Mouse (Mus musculus) cerebellum, adult 11 months (tissue): Measurements from ENCODE around the gene Phf5a.

Source experiments
- DNase-seq: peaks from one replicate; pipeline ENCODE4 v3.0.0; 2022

Gene Phf5a

DNA sequence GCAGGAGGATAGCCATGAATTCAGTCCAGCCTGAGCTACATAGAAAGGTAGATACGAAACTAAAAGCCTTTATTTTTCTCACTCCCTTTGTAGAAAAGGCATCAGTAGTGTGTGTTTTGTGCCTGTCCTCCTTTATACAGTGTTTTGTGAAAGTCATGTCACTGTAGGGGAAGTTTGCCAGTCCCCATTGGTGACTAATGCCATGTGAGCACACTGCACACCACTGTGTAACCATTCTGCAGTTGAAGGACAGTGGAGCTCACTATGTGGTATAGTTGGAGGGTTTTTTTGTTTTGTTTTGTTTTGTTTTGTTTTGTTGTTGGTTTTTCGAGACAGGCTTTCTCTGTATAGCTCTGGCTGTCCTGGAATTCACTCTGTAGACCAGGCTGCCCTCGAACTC is 53.3 kb downstream of the Phf5a start:
- DNase-seq, result no peak

DNA sequence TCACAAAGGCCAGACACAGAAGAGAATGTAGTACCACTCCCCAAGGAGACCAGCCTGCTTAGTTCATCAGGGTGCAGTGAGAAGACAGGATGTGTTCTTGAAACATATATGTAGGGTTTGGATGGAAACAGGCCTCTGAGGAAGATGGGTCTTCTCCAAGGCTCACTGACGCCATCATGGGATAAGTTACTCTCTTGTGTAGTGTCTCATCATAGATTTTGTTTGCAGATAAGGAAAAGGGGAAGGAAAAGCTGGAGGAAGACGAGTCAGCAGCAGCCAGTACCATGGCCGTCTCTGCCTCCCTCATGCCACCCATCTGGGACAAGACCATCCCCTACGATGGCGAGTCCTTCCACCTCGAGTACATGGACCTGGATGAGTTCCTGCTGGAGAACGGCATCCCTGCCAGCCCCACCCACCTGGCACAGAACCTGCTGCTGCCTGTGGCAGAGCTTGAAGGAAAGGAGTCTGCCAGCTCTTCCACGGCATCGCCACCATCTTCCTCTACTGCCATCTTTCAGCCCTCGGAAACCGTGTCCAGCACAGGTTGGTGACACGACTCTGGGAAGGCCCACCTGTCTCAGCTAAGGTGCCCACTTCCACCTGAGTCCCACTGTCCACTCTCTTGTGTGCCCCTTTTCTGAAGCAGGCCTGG is 56.9 kb downstream of the Phf5a start:
- peak; percentile 49 for DNase-seq
